Mouse (Mus musculus): ENCODE results near the gene Fgfr2.

Gene Fgfr2

DNA sequence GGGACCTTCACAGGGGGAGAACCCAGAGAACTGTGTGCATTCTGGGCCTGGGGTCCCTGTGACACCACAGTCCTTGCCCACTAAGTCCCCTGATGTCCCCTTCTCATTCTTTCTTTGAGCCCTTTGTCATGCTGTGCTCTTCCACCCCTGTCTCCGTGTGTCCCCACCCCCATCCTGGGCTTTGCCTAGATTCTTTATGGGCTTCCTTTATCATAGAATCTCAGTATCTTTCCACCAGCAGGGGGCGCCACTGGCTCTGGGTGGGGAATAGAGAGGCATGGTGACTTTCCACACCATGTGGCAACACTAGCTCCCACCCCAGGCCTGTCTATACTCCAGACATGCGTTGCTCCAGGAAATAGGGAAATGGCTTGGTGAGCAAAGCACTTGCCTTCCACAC, 466.6 kb downstream of the Fgfr2 start:
- in situ Hi-C loops (cut with MboI, MseI): loop anchor here in 1 of 2 experiments (5.0 kb wide), 1 partner anchor 241 kb away; no protein-coding TSS in a partner anchor

DNA sequence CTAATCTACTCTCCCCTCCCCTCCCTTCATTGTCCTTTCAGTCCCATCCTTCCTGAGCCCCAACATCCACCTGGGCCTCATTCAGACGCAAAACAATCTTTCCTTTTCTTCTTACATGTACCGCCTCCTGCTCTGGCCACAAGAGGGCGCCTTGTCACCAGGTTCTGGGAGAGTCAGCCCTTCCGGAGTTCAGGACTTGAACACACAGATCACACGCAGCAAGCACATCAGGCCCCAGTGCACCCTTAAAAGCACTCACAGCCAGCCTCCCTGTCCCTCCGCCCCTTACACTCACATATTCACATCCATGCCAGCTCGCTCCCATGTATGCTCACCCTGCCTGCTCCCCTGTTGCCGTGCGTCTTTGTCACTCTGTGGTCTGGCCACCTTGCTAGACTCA, 467.1 kb downstream of the Fgfr2 start:
- in situ Hi-C loops (cut with MboI, MseI): loop anchor here in 1 of 2 experiments (5.0 kb wide), 1 partner anchor 241 kb away; no protein-coding TSS in a partner anchor

GRCm38 (mm10) chr7:132654412-132654811, 468.7 kb downstream of the Fgfr2 start:
- in situ Hi-C loops (cut with MboI, MseI): loop anchor here (5.0 kb wide), 2 partner anchors 243 to 348 kb away; no protein-coding TSS in a partner anchor

DNA sequence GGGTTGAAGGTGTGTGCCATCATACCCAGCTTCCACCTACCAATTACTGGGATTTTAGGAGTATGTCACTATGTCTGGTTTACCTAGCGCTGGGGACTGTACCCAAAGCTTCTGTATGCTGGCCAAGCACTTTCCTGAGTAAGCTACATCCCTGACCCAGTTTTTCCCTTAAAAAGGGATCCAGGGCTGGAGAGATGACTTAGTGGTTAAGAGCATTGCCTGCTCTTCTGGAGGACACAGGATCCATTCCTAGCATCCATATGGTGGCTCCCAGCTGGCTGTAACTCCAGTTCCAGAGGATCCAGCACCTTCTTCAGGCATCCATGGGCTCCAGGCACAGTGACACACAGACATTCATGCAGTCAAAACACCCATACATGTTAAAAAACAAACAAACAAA, 476.6 kb downstream of the Fgfr2 start:
- in situ Hi-C loops (cut with MboI, MseI): no loop called here

DNA sequence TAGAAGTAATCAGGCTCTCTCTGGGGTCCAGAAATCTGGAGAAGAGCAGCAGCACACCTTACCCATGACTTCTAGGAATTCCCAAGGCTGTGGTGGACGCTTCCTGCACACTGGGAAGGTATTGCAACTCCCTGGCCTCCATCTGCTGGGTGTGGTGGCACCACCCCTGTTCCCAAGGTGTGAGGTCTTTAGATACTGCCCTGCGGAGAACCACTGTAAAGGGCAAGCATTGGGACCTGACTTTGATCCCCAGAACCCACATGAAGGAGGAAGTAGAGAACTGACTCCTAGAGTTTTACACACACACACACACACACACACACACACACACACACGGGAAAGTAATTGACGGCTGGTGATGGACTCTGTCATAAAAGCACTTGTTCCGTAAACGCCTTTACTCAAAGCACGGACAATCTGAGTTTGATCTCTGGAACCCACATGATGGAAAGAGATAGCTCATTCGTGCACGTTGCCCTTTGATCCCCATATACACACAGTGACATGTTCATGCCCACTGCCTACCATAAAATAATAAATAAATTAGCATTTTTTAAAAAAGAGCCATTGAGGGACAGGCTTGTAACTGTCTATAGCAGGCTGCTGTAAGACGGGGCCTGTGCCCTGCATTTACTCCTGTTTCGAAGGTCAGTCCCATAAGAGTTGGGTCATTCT, 478.4 kb downstream of the Fgfr2 start:
- in situ Hi-C loops (cut with MboI, MseI): no loop called here

DNA sequence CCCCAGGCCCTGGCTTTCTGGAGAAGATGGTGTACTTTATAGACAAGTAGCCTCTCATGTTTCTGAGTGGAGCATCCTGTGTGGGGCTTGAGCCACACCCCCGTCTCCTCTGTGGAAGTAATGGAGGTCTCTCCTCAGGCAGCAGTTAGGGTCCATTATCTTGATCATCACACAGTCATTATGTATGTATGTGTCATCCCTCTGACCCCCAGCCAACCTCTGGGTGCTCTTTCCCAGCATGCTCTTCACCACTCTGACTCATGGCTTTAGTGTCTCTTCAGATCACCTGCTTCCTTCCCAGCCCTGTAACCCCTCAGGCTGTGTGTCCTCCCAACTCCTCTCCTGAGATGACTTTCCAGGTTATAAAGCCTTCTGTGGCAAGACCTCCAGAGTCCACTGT, 481.5 kb downstream of the Fgfr2 start:
- in situ Hi-C loops (cut with MboI, MseI): no loop called here

GRCm38 (mm10) chr7:132640946-132641345, 482.2 kb downstream of the Fgfr2 start:
- in situ Hi-C loops (cut with MboI, MseI): no loop called here

- in situ Hi-C loops (cut with MboI, MseI): no loop called here
Measured at GRCm38 (mm10) chr7:132638446-132639087, 484.6 kb downstream of the Fgfr2 start.

DNA sequence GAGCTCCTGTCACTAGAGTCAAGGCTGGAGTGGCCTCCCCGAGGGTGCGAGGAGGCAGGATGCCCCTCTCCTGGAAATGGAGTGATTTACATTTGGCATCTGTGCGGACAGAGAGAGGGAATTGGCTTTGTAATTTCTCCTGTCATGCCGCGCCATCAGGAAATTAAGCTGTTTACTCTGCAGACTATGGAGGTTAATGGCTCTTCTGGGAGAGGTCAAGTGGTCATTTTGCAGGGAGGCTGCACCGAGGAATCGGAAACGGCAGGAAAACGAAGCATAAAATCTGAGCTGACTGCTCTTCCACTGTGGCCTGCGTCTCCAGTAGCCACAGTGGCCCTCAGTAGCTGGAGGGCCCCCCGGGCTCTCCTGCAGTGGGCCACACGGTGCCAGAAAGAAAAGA, 485.9 kb downstream of the Fgfr2 start:
- in situ Hi-C loops (cut with MboI, MseI): no loop called here

- in situ Hi-C loops (cut with MboI, MseI): no loop called here
Measured at GRCm38 (mm10) chr7:132631313-132631712, 491.8 kb downstream of the Fgfr2 start.

DNA sequence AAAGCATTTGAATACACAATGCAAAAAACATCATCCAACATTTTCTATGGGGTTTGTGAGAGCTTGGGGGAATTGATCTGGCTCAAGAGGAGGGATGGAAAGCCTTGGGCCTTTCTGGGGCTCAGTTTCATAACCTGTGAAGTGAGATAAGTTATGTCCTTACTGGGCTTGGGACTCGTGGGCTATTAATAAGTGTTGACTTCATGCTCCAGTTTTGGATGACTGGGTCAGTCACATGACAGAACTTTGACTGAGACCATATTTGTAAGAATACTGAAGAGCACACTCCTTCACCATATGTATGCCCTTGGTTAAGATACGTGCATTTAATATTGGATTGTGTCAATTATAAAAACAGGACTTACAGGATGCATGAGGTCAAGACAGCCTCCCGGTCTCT, 495.7 kb downstream of the Fgfr2 start:
- in situ Hi-C loops (cut with MboI, MseI): no loop called here

GRCm38 (mm10) chr7:132626174-132626573, 497.0 kb downstream of the Fgfr2 start:
- in situ Hi-C loops (cut with MboI, MseI): no loop called here

DNA sequence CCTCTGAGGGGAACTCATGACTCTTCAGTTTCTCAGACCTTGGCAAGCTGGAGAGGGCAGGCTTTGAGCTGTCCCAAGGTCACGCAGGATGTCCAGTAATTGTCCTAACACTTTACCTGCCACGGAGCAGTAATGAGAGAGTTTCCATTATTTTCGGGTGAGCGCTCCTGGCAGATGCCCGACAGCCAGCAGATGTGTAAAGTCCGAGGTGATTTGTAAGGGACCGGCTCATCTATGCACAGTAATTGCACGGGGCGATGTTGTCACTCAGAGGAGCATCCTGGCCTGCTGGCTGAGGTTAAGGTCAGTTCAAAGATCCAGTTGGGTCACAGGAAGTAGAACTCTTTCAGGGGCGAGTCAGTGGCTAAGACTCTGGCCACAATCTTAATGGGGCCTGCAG, 499.0 kb downstream of the Fgfr2 start:
- in situ Hi-C loops (cut with MboI, MseI): no loop called here

DNA sequence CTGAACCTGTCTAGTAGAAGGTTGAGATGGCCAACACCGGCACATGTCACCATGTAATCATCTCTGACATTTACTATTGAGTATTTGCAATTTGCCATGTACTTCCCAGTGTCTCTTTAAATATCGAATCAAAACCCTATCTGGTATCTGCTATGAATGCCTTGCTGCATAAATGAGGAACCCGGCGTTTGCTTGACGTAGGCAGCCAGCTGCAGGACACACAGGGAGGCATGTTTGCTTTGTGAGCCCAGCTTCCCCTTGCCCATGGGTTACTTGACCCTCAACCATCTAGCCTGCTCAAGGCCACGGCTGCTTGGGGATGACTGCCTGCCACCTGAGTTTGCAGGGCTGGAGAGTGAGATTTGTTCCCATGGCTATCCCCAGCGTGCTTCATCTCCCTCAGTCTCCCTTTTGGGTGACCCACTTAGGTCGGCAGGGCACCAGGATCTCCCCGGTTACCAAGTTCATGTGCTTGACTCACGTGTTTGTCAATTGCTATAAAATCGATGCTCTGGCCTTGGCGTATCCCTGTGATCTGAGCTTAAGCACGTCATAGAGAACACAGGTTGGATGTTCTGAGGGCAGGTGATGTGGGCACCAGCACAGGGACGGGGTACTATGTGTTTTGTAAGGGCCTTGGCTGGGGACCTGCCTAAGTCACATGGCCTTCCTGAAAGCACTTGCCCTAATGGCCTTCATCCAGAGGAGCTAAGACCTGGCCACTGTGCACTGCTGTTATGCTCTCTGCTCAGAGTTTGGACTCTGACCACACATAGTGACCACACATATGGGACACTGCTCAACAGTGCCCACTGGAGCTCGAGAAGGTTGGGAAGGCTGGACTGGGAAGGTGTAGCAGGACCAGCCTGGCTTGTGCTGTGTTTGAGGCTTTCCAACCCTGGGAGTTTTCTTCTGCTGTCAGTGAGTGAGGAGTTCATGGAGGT, 502.9 kb downstream of the Fgfr2 start:
- in situ Hi-C loops (cut with MboI, MseI): loop anchor here in 1 of 2 experiments (5.0 kb wide), 1 partner anchor 1012 kb away; no protein-coding TSS in a partner anchor

- in situ Hi-C loops (cut with MboI, MseI): loop anchor here in 1 of 2 experiments (5.0 kb wide), 1 partner anchor 1013 kb away; no protein-coding TSS in a partner anchor
Measured at GRCm38 (mm10) chr7:132619549-132619948, 503.6 kb downstream of the Fgfr2 start.

GRCm38 (mm10) chr7:132617021-132617564, 506.1 kb downstream of the Fgfr2 start:
- in situ Hi-C loops (cut with MboI, MseI): loop anchor here in 1 of 2 experiments (5.0 kb wide), 1 partner anchor 1015 kb away; no protein-coding TSS in a partner anchor

GRCm38 (mm10) chr7:132616391-132616790, 506.8 kb downstream of the Fgfr2 start:
- in situ Hi-C loops (cut with MboI, MseI): loop anchor here in 1 of 2 experiments (5.0 kb wide), 1 partner anchor 1016 kb away; no protein-coding TSS in a partner anchor

GRCm38 (mm10) chr7:132615346-132615745, 507.8 kb downstream of the Fgfr2 start:
- in situ Hi-C loops (cut with MboI, MseI): loop anchor here in 1 of 2 experiments (5.0 kb wide), 1 partner anchor 1017 kb away; no protein-coding TSS in a partner anchor

DNA sequence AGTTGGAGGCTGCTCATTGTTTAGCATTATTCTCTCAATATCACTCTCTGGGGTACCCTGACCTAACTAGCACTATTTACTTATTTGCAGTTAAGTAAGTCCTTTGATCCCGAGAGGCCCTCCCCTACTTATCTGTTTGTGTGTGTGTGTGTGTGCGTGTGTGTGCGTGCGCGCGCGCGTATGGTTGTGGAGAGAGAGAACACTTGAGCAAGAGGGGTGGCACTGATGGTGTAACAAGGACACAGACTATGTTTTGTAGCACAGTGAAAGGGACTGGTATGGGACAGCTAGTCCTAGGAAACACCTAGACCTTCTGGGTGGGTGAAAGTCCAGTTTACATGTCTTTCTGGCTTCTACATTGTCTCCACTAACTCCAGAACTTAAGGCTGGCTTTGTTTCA, 511.6 kb downstream of the Fgfr2 start:
- in situ Hi-C loops (cut with MboI, MseI): no loop called here

DNA sequence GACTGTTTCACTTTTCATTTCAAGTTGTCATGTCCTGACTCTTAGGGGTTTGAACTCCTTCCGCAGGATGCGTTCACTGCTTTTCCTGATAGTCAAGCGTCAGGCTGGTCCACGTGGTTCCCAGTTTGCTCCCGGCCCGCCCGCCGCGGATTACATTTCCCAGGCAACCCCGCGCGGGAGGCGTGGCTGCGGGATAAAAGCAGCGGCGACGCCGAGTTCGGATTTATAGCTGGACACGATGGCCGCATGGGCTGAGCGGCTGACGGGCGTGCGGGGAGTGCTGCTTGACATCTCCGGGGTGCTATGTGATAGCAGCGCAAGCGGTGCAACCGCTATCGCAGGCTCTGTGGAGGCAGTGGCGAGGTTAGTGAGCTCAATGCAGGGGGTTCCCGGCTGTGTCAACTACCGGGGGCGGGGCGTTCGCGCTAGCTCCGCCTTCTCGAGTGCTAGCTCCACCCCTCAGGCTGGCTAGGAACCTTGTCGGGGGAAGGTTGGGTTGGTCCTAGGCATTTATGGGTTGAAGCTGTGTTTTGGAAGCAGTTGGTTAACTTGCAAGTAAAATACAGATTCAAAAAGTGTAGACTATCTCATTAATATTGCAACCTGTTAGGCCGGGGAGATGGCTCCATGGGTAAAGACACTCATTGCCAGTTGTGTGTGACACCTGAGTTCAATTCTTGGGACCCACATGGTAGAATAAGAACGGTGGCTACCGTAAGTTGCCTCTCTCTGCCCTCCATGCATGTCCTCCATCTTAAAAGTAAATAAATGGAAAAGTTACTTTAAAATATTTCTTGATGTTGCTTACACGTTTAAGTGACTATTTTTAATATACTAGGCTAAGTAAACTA, 512.5 kb downstream of the Fgfr2 start, which contains the start of gene Lhpp:
Gene Lhpp, plus strand, starts transcription at position 171 of the 851 bp plus-strand sequence.
- in situ Hi-C loops (cut with MboI, MseI): no loop called here

Measured in T-helper 17 cell (primary cell).